Mouse (Mus musculus) embryonic facial prominence, embryonic 10.5 days (tissue): ENCODE data around the gene Nkx2-5. TPM values are rescaled to one million over a fixed set of nuclear protein-coding genes. Genes with fewer than 3 reads are reported as not detected.

Experiments used
- DNase-seq: peaks from one replicate; pipeline ENCODE4 v3.0.0-alpha.2; 2017; ENCODE audit warnings: low spot score
- H3K27ac ChIP-seq: fragments of 300-500 bp; sonication (generic); replicated peaks from 2 replicates; pipeline ENCODE4 v1.5.1; 2016; ENCODE audit warnings: mild to moderate bottlenecking
- H3K27me3 ChIP-seq: fragments of 300-500 bp; sonication (generic); replicated peaks from 2 replicates; pipeline ENCODE4 v1.6.1; 2016; ENCODE audit warnings: low read depth, mild to moderate bottlenecking; ENCODE audit not compliant: poor library complexity, severe bottlenecking
- H3K36me3 ChIP-seq: fragments of 300-500 bp; sonication (generic); replicated peaks from 2 replicates; pipeline ENCODE4 v1.6.1; 2016; ENCODE audit warnings: mild to moderate bottlenecking, moderate library complexity
- H3K4me1 ChIP-seq: fragments of 300-500 bp; sonication (generic); 2 replicates; pipeline ENCODE4 v1.6.1; 2016
- H3K4me3 ChIP-seq: fragments of 300-500 bp; sonication (generic); 2 replicates; pipeline ENCODE4 v1.5.1; 2016; ENCODE audit warnings: mild to moderate bottlenecking, moderate library complexity
- H3K9me3 ChIP-seq: fragments of 300-500 bp; sonication (generic); 2 replicates; pipeline ENCODE4 v1.6.1; 2016; ENCODE audit warnings: mild to moderate bottlenecking
- WGBS: fragments of 180-500 bp; shearing (Covaris S2); methylation state at CpG from one replicate; pipeline ENCODE4 v1.1.7; 2016; 5-methylcytosine and 5-hydroxymethylcytosine counted together
- polyA plus RNA-seq: library from polyadenylated mRNA; unstranded; fragments of >200 nt; fragmentation: Nextera tagmentation; extraction: Ambion mirVana; gene quantifications from 2 replicates; pipeline ENCODE4 v1.2.1, GENCODE M21; 2016

Gene Nkx2-5
- polyA plus RNA-seq, 1 experiment from 2014 or later = 0.75 TPM

- whole genome bisulfite sequencing = 3% methylated on average over 9 of the region's 9 CpGs
Observed at GRCm38 (mm10) chr17:26840439-26840780, 4.4 kb downstream of the Nkx2-5 start.

DNA sequence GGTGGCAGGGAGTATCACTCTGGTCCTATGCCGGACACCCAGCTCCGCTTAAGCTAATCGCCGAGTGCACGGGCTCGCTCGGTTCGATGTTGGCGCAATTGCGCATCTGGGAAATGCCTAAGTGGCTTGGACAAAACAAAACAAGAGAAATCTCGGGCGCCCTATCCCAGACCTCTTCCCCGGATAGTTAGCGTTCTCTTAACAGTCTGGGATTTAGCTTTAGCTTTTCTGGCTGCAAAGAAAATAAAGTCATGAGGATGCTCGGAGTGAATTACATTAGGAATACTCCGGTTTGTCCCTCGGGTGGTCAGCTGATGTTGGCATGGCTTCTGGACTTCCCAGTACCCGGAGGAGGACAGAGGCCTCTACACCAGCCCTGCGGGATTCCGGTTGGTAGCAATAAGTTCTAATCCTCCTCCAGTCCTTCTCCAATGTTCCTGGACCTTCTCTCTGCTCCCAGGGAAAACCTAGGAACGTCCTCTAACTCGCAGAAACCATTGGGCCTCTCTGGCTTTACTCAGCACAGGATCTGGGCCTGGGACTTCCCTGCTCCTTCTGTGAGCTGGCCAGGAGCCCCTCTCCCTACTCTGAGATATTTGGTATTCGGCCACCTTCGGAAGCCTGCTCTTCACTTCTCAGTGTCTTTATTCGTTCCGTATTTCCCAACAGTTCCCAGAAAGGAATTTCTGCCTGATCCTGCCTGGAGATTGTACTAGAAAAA, 4.9 kb downstream of the Nkx2-5 start:
- no peaks in the 10 kb centered on the region for H3K9me3 ChIP-seq
- H3K27ac ChIP-seq = no peak overlapping the region
- peaks cover 100% of the 10 kb centered on the region for H3K27me3 ChIP-seq
- peaks cover 26% of the 10 kb centered on the region for H3K4me1 ChIP-seq
- WGBS = under 1% methylated on average over 26 of the region's 26 CpGs
- peak overlapping the region; percentile 40 for H3K4me3 ChIP-seq
- no peaks in the 10 kb centered on the region for H3K36me3 ChIP-seq
- peak; percentile 55 for DNase-seq

More at GRCm38 (mm10) chr17:26840439-26840780, 4.4 kb downstream of the Nkx2-5 start:
- Histone ChIP-seq H3K9me3 (no peaks in the 10 kb centered on the region), H3K4me3 (no peak overlapping the region), H3K27ac (no peak overlapping the region), H3K4me1 (peaks cover 26% of the 10 kb centered on the region), H3K36me3 (no peaks in the 10 kb centered on the region), H3K27me3 (peaks cover 100% of the 10 kb centered on the region)
- no peak for DNase-seq

DNA sequence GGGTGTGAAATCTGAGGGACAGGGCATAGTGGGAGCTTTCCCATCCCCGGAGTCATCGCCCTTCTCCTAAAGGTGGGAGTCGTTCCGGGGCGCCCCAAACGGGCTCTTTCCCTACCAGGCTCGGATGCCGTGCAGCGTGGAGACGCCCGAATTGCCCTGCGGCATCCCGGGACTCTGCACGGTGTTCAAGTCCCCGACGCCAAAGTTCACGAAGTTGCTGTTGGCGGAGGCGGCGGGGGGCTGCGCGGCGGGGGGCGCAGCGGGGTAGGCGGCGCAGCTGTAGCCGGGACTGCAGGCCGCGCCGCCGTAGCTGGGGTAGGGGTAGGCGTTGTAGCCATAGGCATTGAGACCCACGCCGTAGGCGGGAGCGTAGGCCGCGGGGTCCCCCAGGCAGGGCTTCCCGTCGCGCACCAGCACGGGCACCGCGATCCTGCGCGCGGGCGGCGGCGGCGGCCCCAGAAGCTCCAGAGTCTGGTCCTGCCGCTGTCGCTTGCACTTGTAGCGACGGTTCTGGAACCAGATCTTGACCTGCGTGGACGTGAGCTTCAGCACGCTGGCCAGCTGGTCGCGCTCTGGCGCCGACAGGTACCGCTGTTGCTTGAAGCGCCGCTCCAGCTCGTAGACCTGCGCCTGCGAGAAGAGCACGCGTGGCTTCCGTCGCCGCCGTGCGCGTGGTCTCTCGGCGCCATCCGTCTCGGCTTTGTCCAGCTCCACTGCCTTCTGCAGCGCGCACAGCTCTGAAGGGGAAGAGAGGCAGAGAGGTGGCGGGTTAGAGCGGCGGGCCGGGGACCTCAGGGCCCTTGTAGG, 5.7 kb downstream of the Nkx2-5 start:
- H3K4me3 ChIP-seq = peak overlapping the region; percentile 40
- under 1% methylated on average over 87 of the region's 87 CpGs for WGBS
- H3K36me3 ChIP-seq = no peaks in the 10 kb centered on the region
- peak; percentile 64 for DNase-seq
- no peak overlapping the region for H3K27ac ChIP-seq
- H3K27me3 ChIP-seq = peaks cover 100% of the 10 kb centered on the region
- no peaks in the 10 kb centered on the region for H3K9me3 ChIP-seq
- peaks cover 20% of the 10 kb centered on the region for H3K4me1 ChIP-seq

- Histone ChIP-seq H3K4me3 (peak overlapping the region; percentile 40; the same call in 1 of the 2 replicates), H3K27ac (no peak overlapping the region), H3K4me1 (peaks cover 20% of the 10 kb centered on the region), H3K27me3 (peaks cover 100% of the 10 kb centered on the region), H3K36me3 (no peaks in the 10 kb centered on the region), H3K9me3 (no peaks in the 10 kb centered on the region)
- WGBS = 1% methylated on average over 37 of the region's 37 CpGs
- no peak for DNase-seq
Observed at GRCm38 (mm10) chr17:26838191-26838910, 6.5 kb downstream of the Nkx2-5 start.

- Histone ChIP-seq H3K27me3 (peaks cover 100% of the 10 kb centered on the region), H3K4me1 (peaks cover 20% of the 10 kb centered on the region), H3K27ac (no peak overlapping the region), H3K36me3 (no peaks in the 10 kb centered on the region), H3K9me3 (no peaks in the 10 kb centered on the region), H3K4me3 (no peak overlapping the region)
- DNase-seq = peak; percentile 38
- 2% methylated on average over 7 of the region's 7 CpGs for WGBS
Observed at GRCm38 (mm10) chr17:26837546-26837985, 7.2 kb downstream of the Nkx2-5 start.

DNA sequence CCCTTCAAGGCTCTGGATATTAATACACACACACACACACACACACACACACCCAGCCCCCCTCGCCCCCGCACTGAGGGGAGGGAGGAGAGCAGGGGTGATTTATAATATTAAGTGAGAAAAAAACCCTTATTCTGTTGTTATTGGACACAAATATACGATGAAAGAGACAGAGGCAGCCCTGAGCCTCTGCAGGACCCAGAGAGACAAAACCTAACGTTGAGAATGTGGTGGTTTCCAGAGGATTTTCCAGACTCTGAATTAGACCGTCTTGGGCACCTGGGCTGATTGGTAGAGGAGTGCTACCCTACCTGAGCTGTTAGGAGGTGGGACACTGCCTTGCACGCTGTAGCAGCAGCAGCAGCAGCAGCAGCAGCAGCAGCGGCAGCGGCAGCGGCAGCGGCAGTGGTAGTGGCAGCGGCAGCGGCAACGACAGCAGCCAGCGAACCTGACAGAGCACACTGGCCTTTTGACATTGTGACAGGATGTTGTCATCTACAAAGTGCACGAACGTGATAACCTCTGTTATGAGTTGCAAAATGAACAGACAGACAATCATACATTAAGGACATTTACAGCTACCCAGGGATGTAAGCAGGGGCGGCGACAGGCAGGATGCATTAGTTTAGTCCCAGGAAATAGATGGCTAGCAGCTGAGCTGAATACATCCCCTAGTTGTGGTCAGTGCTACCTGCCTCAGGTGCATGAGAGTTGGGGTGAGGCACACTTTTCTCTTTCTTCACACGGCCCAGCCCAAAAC, 7.8 kb downstream of the Nkx2-5 start:
- peak; percentile 55 for DNase-seq
- Histone ChIP-seq H3K27me3 (peaks cover 99% of the 10 kb centered on the region), H3K27ac (no peak overlapping the region), H3K4me1 (peaks cover 18% of the 10 kb centered on the region), H3K4me3 (no peak overlapping the region), H3K9me3 (no peaks in the 10 kb centered on the region), H3K36me3 (no peaks in the 10 kb centered on the region)
- 2% methylated on average over 19 of the region's 19 CpGs for WGBS

GRCm38 (mm10) chr17:26836377-26836776, 8.4 kb downstream of the Nkx2-5 start:
- Histone ChIP-seq H3K36me3 (no peaks in the 10 kb centered on the region), H3K9me3 (no peaks in the 10 kb centered on the region), H3K27ac (no peak overlapping the region), H3K4me3 (no peak overlapping the region), H3K27me3 (peaks cover 93% of the 10 kb centered on the region), H3K4me1 (peaks cover 16% of the 10 kb centered on the region)
- no peak for DNase-seq
- 7% methylated on average over 5 of the region's 5 CpGs for WGBS

GRCm38 (mm10) chr17:26835956-26836355, 8.9 kb downstream of the Nkx2-5 start:
- peaks cover 89% of the 10 kb centered on the region for H3K27me3 ChIP-seq
- H3K4me3 ChIP-seq = no peak overlapping the region
- no peak overlapping the region for H3K27ac ChIP-seq
- DNase-seq = peak; percentile 9
- 4% methylated on average over 8 of the region's 8 CpGs for WGBS
- peaks cover 12% of the 10 kb centered on the region for H3K4me1 ChIP-seq
- H3K9me3 ChIP-seq = no peaks in the 10 kb centered on the region
- no peaks in the 10 kb centered on the region for H3K36me3 ChIP-seq

- DNase-seq = peak; percentile 7
Observed at GRCm38 (mm10) chr17:26834966-26835755, 9.6 kb downstream of the Nkx2-5 start.

GRCm38 (mm10) chr17:26834302-26834965, 10.4 kb downstream of the Nkx2-5 start:
- Histone ChIP-seq H3K36me3 (no peaks in the 10 kb centered on the region), H3K4me3 (no peak overlapping the region), H3K9me3 (no peaks in the 10 kb centered on the region), H3K27me3 (peaks cover 74% of the 10 kb centered on the region), H3K4me1 (peaks cover 7% of the 10 kb centered on the region), H3K27ac (no peak overlapping the region)
- WGBS = 75% methylated on average over 5 of the region's 5 CpGs
- DNase-seq = peak; percentile 3

More at GRCm38 (mm10) chr17:26834966-26835755, 9.6 kb downstream of the Nkx2-5 start:
- H3K4me1 ChIP-seq = peaks cover 10% of the 10 kb centered on the region
- H3K27ac ChIP-seq = no peak overlapping the region
- no peaks in the 10 kb centered on the region for H3K36me3 ChIP-seq
- H3K9me3 ChIP-seq = no peaks in the 10 kb centered on the region
- 30% methylated on average over 9 of the region's 9 CpGs for WGBS
- H3K27me3 ChIP-seq = peaks cover 81% of the 10 kb centered on the region
- H3K4me3 ChIP-seq = no peak overlapping the region

DNA sequence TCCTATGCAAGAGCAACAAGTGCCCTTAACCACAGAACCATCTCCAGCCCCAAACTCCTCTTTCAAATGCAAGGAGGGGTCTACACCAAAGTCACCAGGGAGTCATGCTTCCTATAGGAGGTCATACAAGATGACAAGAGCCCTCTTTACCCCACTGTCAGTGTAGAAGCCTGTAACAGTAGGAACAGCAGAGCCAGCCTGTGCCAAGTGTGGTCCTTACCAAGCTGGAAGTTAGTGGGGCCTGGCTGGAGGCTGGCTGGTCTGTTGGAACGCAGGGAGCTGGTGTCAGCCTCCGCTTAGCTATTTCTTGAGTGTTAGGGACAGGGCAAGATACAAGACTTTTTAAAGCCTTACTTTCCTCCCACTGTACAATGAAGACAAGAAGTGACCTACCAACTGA, 11.0 kb downstream of the Nkx2-5 start:
- H3K4me3 ChIP-seq = no peak overlapping the region
- H3K27me3 ChIP-seq = peaks cover 74% of the 10 kb centered on the region
- H3K36me3 ChIP-seq = no peaks in the 10 kb centered on the region
- peak; percentile 6 for DNase-seq
- H3K9me3 ChIP-seq = no peaks in the 10 kb centered on the region
- 76% methylated on average over 2 of the region's 2 CpGs for WGBS
- no peak overlapping the region for H3K27ac ChIP-seq
- peaks cover under 1% of the 10 kb centered on the region for H3K4me1 ChIP-seq
